Mouse (Mus musculus) midbrain, embryonic 11.5 days (tissue): ENCODE measurements at regions not wholly inside any gene's neighbourhood (a gene's known extent, or its start where the extent isn't known, plus 50 kb on each side); places are given as distances from the start of the nearest gene placed in this dataset.
"Not testable (repeated sequence)": the region's sequence is repeated elsewhere in the genome, so short reads cannot be mapped to it uniquely, and the experiment has no call there.

Experiments used
- ATAC-seq: fragments of 200-750 bp; cut with Nextera tagmentation; 2 replicates; pipeline ENCODE4 v1.8.0; 2017; ENCODE audit warnings: moderate TSS enrichment, moderate library complexity; ENCODE audit not compliant: low FRiP score
- DNase-seq: peaks from one replicate; pipeline ENCODE4 v3.0.0; 2015; ENCODE audit warnings: low spot score; ENCODE audit errors: missing footprints
- H3K27ac ChIP-seq: fragments of 300-500 bp; sonication (generic); 2 replicates; pipeline ENCODE4 v1.5.1; 2014; ENCODE audit warnings: low read depth, low read length
- H3K27me3 ChIP-seq: fragments of 300-500 bp; sonication (generic); 2 replicates; pipeline ENCODE4 v1.6.1; 2014; ENCODE audit warnings: mild to moderate bottlenecking, low read length, moderate library complexity, mixed read lengths; ENCODE audit not compliant: control insufficient read depth, insufficient read depth
- H3K36me3 ChIP-seq: fragments of 300-500 bp; sonication (generic); 2 replicates; pipeline ENCODE4 v1.6.1; 2014; ENCODE audit warnings: mild to moderate bottlenecking, low read length, moderate library complexity, mixed read lengths; ENCODE audit not compliant: control insufficient read depth, insufficient read depth
- H3K4me1 ChIP-seq: fragments of 300-500 bp; sonication (generic); 2 replicates; pipeline ENCODE4 v1.6.1; 2014; ENCODE audit warnings: low read length; ENCODE audit not compliant: control insufficient read depth, insufficient read depth
- H3K4me2 ChIP-seq: fragments of 300-500 bp; sonication (generic); 2 replicates; pipeline ENCODE4 v1.6.1; 2014; ENCODE audit warnings: mild to moderate bottlenecking, moderate library complexity
- H3K4me3 ChIP-seq: fragments of 300-500 bp; sonication (generic); 2 replicates; pipeline ENCODE4 v1.5.1; 2014; ENCODE audit warnings: low read depth, low read length
- H3K9ac ChIP-seq: fragments of 300-500 bp; sonication (generic); 2 replicates; pipeline ENCODE4 v1.6.1; 2014; ENCODE audit warnings: low read length
- H3K9me3 ChIP-seq: fragments of 300-500 bp; sonication (generic); 2 replicates; pipeline ENCODE4 v1.6.1; 2016; ENCODE audit warnings: low read length; ENCODE audit not compliant: control insufficient read depth
- WGBS: fragments of 180-500 bp; shearing (Covaris S2); extraction: QIAGEN DNeasy Blood & Tissue Kit; methylation state at CpG from one replicate; pipeline ENCODE4 v1.1.7; 2014; 5-methylcytosine and 5-hydroxymethylcytosine counted together

DNA sequence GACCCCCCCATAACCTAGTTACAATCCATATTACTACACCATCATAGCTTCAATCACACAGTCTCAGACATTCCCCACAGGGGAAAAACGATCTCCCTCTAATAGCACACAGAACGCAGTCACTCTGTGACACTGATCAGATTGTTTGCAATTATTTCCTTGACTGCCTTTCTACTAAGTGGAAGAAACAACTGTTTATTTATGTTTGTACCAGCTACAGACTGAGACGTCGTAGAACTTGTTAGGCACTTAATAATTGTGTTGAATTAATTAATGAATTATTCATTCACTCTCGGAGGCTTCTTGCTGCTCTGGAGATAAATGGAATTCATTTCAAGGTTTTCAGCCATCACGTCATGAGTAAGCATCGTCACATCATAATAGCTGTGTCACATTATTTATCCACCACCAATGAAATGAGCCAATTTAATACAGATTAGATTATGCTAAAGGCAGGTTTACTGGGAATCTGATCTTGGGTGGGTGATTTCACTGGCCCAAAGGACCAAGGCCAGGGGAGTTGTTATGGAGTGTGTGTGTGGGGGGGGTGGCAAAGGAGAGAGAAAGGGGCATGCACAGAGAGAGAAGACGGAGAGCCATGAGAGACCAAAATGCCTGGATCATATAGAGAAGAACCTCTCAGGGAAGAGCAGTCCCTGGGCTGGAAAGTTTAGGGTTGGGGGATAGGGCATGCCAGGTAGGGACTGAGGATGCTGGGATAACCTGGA lies 355.7 kb upstream of the Zwint start:
- Histone ChIP-seq H3K4me3 (no peak overlapping the region), H3K9me3 (no peaks in the 10 kb centered on the region), H3K27ac (no peak overlapping the region), H3K4me2 (no peak overlapping the region), H3K27me3 (no peaks in the 10 kb centered on the region), H3K9ac (no peak overlapping the region), H3K4me1 (no peaks in the 10 kb centered on the region), H3K36me3 (no peaks in the 10 kb centered on the region)
- WGBS = 75% methylated on average over 8 of the region's 8 CpGs
- ATAC-seq (peak; percentile 40; the same call in 1 of the 2 replicates), DNase-seq (no peak)

- DNase-seq, H3K4me1 ChIP-seq, H3K27me3 ChIP-seq, H3K4me2 ChIP-seq, H3K27ac ChIP-seq, H3K9ac ChIP-seq, ATAC-seq, H3K9me3 ChIP-seq, H3K4me3 ChIP-seq, H3K36me3 ChIP-seq: not testable (repeated sequence)
- WGBS = 98% methylated on average over 23 of the region's 23 CpGs
Observed at GRCm38 (mm10) chr10:72309045-72309444, 345.6 kb upstream of the Zwint start.

DNA sequence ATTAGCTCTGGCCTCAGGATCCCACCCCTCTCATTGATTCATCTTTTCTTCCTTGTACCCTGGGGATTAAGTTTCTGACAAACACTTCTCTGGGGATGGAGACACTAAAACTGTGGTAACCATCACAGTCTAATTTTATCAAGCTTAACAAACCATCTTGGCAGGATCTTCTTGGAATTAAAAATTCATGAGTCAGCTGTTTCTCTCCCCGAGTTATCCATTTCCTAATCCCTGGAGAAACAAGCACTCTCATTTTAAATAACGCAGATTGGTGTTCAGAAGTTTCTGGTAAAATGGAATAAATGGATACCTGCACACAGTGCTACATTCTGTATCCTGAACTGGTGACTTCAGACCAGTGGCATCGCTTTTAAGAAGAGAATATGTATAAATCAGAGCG lies 336.3 kb upstream of the Zwint start:
- Histone ChIP-seq H3K27ac (no peak overlapping the region), H3K4me2 (no peak overlapping the region), H3K4me3 (no peak overlapping the region), H3K9me3 (no peaks in the 10 kb centered on the region), H3K36me3 (no peaks in the 10 kb centered on the region), H3K9ac (no peak overlapping the region), H3K4me1 (no peaks in the 10 kb centered on the region), H3K27me3 (no peaks in the 10 kb centered on the region)
- WGBS = 73% methylated on average over 4 of the region's 4 CpGs
- DNase-seq (no peak), ATAC-seq (no peak)

- DNase-seq (no peak), ATAC-seq (no peak)
- no peak overlapping the region for H3K4me2 ChIP-seq
- H3K36me3 ChIP-seq = no peaks in the 10 kb centered on the region
- WGBS = 81% methylated on average over 4 of the region's 4 CpGs
- H3K9ac ChIP-seq = no peak overlapping the region
- no peak overlapping the region for H3K4me3 ChIP-seq
- H3K27ac ChIP-seq = no peak overlapping the region
- no peaks in the 10 kb centered on the region for H3K27me3 ChIP-seq
- no peaks in the 10 kb centered on the region for H3K9me3 ChIP-seq
- H3K4me1 ChIP-seq = no peaks in the 10 kb centered on the region
Observed at GRCm38 (mm10) chr10:72320307-72320706, 334.3 kb upstream of the Zwint start.

DNA sequence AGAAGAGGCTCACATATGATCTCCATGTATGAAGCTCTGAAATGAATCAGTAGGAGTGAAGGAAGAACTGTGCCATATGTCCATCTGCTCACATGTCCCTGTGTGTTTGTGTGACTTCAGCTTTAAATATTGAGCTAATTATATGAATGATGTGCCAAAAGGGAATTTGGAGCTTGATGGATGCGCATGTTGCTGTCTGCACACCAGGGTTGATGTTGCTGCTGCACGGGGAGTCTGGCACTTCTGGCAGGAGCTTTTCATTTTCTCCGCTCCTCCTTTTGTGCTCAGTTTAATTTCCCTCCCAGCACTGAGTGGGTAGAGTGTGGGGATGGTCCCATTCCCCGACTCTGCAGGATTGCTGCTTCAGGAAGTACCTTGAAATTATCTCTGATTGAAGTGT lies 328.0 kb upstream of the Zwint start:
- no peaks in the 10 kb centered on the region for H3K4me1 ChIP-seq
- no peaks in the 10 kb centered on the region for H3K27me3 ChIP-seq
- H3K27ac ChIP-seq = no peak overlapping the region
- H3K4me2 ChIP-seq = no peak overlapping the region
- whole genome bisulfite sequencing = 47% methylated on average over 4 of the region's 4 CpGs
- H3K4me3 ChIP-seq = no peak overlapping the region
- ATAC-seq = no peak; the same call in 1 of the 2 replicates
- no peaks in the 10 kb centered on the region for H3K36me3 ChIP-seq
- H3K9me3 ChIP-seq = no peaks in the 10 kb centered on the region
- DNase-seq = no peak
- H3K9ac ChIP-seq = no peak overlapping the region

DNA sequence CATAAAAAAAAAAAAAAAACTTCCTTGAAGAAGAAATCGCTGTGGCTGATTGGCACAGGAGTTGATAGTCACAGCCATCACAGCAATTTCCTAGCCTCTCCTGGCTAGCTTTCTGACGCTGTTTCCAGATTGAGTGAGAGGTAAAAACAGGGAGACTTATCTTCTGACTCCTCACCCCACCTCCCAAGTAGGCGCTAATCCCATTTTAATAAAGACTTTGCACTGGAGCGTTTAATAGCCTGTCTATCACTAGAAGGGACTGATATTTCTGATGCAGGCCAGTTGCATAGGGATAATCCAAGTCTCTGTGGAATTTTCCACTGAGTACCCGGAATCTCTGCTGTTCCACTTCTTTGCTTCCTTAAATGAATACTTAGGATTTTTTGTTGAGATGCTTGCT lies 307.4 kb upstream of the Zwint start:
- H3K9ac ChIP-seq = no peak overlapping the region
- ATAC-seq (peak; percentile 67), DNase-seq (no peak)
- H3K4me3 ChIP-seq = no peak overlapping the region
- no peak overlapping the region for H3K27ac ChIP-seq
- H3K4me2 ChIP-seq = no peak overlapping the region
- no peaks in the 10 kb centered on the region for H3K9me3 ChIP-seq
- H3K36me3 ChIP-seq = no peaks in the 10 kb centered on the region
- 28% methylated on average over 5 of the region's 5 CpGs for WGBS
- no peaks in the 10 kb centered on the region for H3K4me1 ChIP-seq
- no peaks in the 10 kb centered on the region for H3K27me3 ChIP-seq

- Histone ChIP-seq H3K4me1 (no peaks in the 10 kb centered on the region), H3K36me3 (no peaks in the 10 kb centered on the region), H3K27me3 (no peaks in the 10 kb centered on the region), H3K27ac (no peak overlapping the region), H3K9me3 (no peaks in the 10 kb centered on the region), H3K4me2 (no peak overlapping the region), H3K4me3 (no peak overlapping the region), H3K9ac (no peak overlapping the region)
- ATAC-seq (no peak), DNase-seq (no peak)
- WGBS = 98% methylated on average over 2 of the region's 2 CpGs
Observed at GRCm38 (mm10) chr10:72347949-72348663, 306.5 kb upstream of the Zwint start.

- no peak for ATAC-seq
Observed at GRCm38 (mm10) chr10:72352810-72353209, 301.8 kb upstream of the Zwint start.

DNA sequence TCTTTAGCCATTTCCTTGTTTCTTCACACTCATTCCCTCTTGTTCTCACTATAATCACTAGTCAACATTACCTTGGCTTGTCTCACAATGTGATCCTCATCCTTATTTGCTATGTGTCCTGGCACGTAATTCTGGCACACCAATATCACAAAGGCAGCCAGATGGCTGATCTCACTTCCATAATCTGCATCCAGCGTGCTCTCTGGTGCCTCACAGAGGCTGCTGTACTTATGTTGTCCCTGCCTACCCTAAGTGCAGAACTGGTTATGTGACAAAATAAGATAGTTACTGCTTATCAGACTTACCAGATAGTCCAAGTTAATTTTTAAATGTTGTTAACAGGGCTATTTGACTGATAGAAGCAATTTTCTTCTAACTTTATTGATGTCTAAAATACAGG lies 301.1 kb upstream of the Zwint start:
- DNase-seq = no peak
- no peak overlapping the region for H3K27ac ChIP-seq

More at GRCm38 (mm10) chr10:72352810-72353209, 301.8 kb upstream of the Zwint start:
- Histone ChIP-seq H3K36me3 (no peaks in the 10 kb centered on the region), H3K4me1 (no peaks in the 10 kb centered on the region), H3K4me3 (no peak overlapping the region), H3K27ac (no peak overlapping the region), H3K4me2 (no peak overlapping the region), H3K9ac (no peak overlapping the region), H3K27me3 (no peaks in the 10 kb centered on the region), H3K9me3 (no peaks in the 10 kb centered on the region)
- no peak for DNase-seq

More for the DNA sequence above, 301.1 kb upstream of the Zwint start:
- H3K4me3 ChIP-seq = no peak overlapping the region
- no peak overlapping the region for H3K9ac ChIP-seq
- H3K36me3 ChIP-seq = no peaks in the 10 kb centered on the region
- no peaks in the 10 kb centered on the region for H3K27me3 ChIP-seq
- no peak for ATAC-seq
- H3K9me3 ChIP-seq = no peaks in the 10 kb centered on the region
- H3K4me2 ChIP-seq = no peak overlapping the region
- H3K4me1 ChIP-seq = no peaks in the 10 kb centered on the region
- 85% methylated on average over 2 of the region's 2 CpGs for WGBS
